Mouse (Mus musculus): ENCODE measurements at regions not wholly inside any gene's neighbourhood (a gene's known extent, or its start where the extent isn't known, plus 50 kb on each side); places are given as distances from the start of the nearest gene placed in this dataset.

DNA sequence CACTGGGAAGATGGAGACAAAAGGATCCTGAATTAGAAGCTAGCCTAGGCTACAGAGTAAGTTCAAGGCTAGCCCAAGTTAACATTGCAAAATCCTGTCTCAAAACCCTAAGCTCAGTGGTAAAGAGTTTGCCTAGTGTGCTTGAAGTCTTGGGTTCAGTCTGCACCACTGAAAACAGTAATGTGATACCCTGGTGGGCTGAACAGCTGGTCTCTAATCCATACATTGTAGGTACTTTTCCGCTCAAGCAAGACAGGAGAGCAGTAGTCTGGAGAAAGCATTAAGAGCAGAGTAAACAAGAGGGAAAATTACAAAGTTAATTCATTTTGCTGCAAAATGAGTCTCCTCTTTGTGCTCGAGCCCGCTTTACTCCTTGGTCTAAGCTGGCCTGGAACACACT is 412.0 kb upstream of the Nr5a2 start:
- H3K4me1 ChIP-seq (ENCODE audit: control insufficient read depth in 2 of 2, insufficient read depth in 2 of 2, low read length in 2 of 2): 0 out of 4 replicates have a peak, but pooled peaks cover 0 to 4% of the 10 kb centered on the region in 2 experiments

DNA sequence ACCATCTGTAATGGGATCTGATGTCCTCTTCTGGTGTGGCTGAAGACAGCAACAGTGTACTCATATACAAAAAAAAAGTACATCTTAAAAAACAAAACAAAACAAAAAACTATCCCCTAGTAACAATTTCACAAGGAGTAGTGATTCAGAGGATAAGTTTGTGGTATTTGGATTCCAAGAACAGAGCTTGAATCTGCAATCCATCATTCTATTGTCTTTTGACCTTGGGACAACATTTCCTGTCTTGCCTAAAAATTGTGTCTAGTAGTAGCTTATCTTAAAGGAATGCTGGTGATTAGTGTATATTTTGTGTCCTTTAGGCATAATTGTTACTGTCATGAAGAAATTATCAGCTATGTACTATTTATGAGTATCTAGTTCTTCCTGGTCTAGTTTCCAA is 404.1 kb upstream of the Nr5a2 start:
- H3K9me3 ChIP-seq (ENCODE audit: control insufficient read depth, low read length): no peaks in the 10 kb centered on the region
- no peak for ATAC-seq (ENCODE audit: insufficient number of reproducible peaks, insufficient read depth, low FRiP score, low read depth)
- H3K27ac ChIP-seq (replicated peaks in 1 of 2; ENCODE audit: control insufficient read depth in 1 of 2, insufficient read depth in 1 of 2, low read depth in 2 of 2, low read length in 2 of 2): no peak overlapping the region
- H3K9ac ChIP-seq (ENCODE audit: low read length): no peak overlapping the region
- H3K4me3 ChIP-seq (ENCODE audit: control insufficient read depth in 1 of 2, insufficient read depth in 1 of 2, low read depth in 1 of 2, low read length in 2 of 2): no peak overlapping the region
- H3K4me2 ChIP-seq (ENCODE audit: low read length): no peak overlapping the region
- no peaks in the 10 kb centered on the region for H3K4me1 ChIP-seq (ENCODE audit: control insufficient read depth in 2 of 2, insufficient read depth in 2 of 2, low read length in 2 of 2)
- no peaks in the 10 kb centered on the region for H3K36me3 ChIP-seq (ENCODE audit: control insufficient read depth, insufficient read depth, low read length)
- H3K27me3 ChIP-seq (ENCODE audit: control insufficient read depth, insufficient read depth, low read length): no peaks in the 10 kb centered on the region

More for the DNA sequence above, 412.0 kb upstream of the Nr5a2 start:
- H3K27me3 ChIP-seq (ENCODE audit: control insufficient read depth, insufficient read depth, low read length): no peaks in the 10 kb centered on the region
- no peak overlapping the region for H3K9ac ChIP-seq (ENCODE audit: low read length)
- no peaks in the 10 kb centered on the region for H3K36me3 ChIP-seq (ENCODE audit: control insufficient read depth, insufficient read depth, low read length)
- no peaks in the 10 kb centered on the region for H3K9me3 ChIP-seq (ENCODE audit: control insufficient read depth, low read length)
- no peak overlapping the region for H3K4me2 ChIP-seq (ENCODE audit: low read length)
- no peak overlapping the region for H3K27ac ChIP-seq (replicated peaks in 1 of 2; ENCODE audit: control insufficient read depth in 1 of 2, insufficient read depth in 1 of 2, low read depth in 2 of 2, low read length in 2 of 2)
- 92% methylated on average over 3 of the region's 3 CpGs for WGBS
- no peak for ATAC-seq (ENCODE audit: insufficient number of reproducible peaks, insufficient read depth, low FRiP score, low read depth)
- H3K4me3 ChIP-seq (ENCODE audit: control insufficient read depth in 1 of 2, insufficient read depth in 1 of 2, low read depth in 1 of 2, low read length in 2 of 2): no peak overlapping the region

DNA sequence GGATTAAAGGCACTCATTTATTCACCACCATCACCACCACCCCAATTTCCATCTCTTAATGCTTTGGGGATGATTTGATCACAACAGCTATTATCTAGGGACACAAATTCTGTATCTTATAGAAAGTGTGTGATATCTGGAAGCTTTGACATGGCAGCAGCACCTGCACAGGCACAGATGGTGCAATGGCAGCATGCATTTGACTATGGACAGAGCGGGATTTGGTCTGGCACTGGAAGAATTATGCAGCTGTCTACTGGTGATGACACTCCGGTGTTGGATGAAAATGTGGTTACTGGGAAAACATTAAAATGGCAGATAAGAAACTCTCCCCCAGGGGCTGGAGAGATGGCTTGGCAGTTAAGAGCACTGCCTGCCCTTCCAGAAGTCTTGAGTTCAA is 403.7 kb upstream of the Nr5a2 start:
- no peak for ATAC-seq (ENCODE audit: insufficient number of reproducible peaks, insufficient read depth, low FRiP score, low read depth)
- no peak overlapping the region for H3K4me2 ChIP-seq (ENCODE audit: low read length)
- H3K27ac ChIP-seq (replicated peaks in 1 of 2; ENCODE audit: control insufficient read depth in 1 of 2, insufficient read depth in 1 of 2, low read depth in 2 of 2, low read length in 2 of 2): no peak overlapping the region
- H3K9ac ChIP-seq (ENCODE audit: low read length): no peak overlapping the region
- H3K9me3 ChIP-seq (ENCODE audit: control insufficient read depth, low read length): no peaks in the 10 kb centered on the region
- H3K4me3 ChIP-seq (ENCODE audit: control insufficient read depth in 1 of 2, insufficient read depth in 1 of 2, low read depth in 1 of 2, low read length in 2 of 2): no peak overlapping the region
- H3K27me3 ChIP-seq (ENCODE audit: control insufficient read depth, insufficient read depth, low read length): no peaks in the 10 kb centered on the region
- no peaks in the 10 kb centered on the region for H3K4me1 ChIP-seq (ENCODE audit: control insufficient read depth in 2 of 2, insufficient read depth in 2 of 2, low read length in 2 of 2)
- no peaks in the 10 kb centered on the region for H3K36me3 ChIP-seq (ENCODE audit: control insufficient read depth, insufficient read depth, low read length)
- WGBS: 94% methylated on average over 2 of the region's 2 CpGs

GRCm38 (mm10) chr1:137363561-137363960 is 403.3 kb upstream of the Nr5a2 start:
- WGBS: 55% methylated on average over 1 of the region's 1 CpGs
- H3K9ac ChIP-seq (ENCODE audit: low read length): no peak overlapping the region
- H3K27ac ChIP-seq (replicated peaks in 1 of 2; ENCODE audit: control insufficient read depth in 1 of 2, insufficient read depth in 1 of 2, low read depth in 2 of 2, low read length in 2 of 2): no peak overlapping the region
- ATAC-seq (ENCODE audit: insufficient number of reproducible peaks, insufficient read depth, low FRiP score, low read depth): no peak
- no peaks in the 10 kb centered on the region for H3K27me3 ChIP-seq (ENCODE audit: control insufficient read depth, insufficient read depth, low read length)
- no peaks in the 10 kb centered on the region for H3K9me3 ChIP-seq (ENCODE audit: control insufficient read depth, low read length)
- H3K4me2 ChIP-seq (ENCODE audit: low read length): no peak overlapping the region
- H3K4me3 ChIP-seq (ENCODE audit: control insufficient read depth in 1 of 2, insufficient read depth in 1 of 2, low read depth in 1 of 2, low read length in 2 of 2): no peak overlapping the region
- no peaks in the 10 kb centered on the region for H3K4me1 ChIP-seq (ENCODE audit: control insufficient read depth in 2 of 2, insufficient read depth in 2 of 2, low read length in 2 of 2)
- H3K36me3 ChIP-seq (ENCODE audit: control insufficient read depth, insufficient read depth, low read length): no peaks in the 10 kb centered on the region

GRCm38 (mm10) chr1:137360688-137361570 is 400.7 kb upstream of the Nr5a2 start:
- 78% methylated on average over 16 of the region's 16 CpGs for WGBS
- 0 out of 4 replicates have a peak, but pooled peaks cover 0 to under 1% of the 10 kb centered on the region in 2 experiments for H3K4me1 ChIP-seq (ENCODE audit: control insufficient read depth in 2 of 2, insufficient read depth in 2 of 2, low read length in 2 of 2)
- no peaks in the 10 kb centered on the region for H3K9me3 ChIP-seq (ENCODE audit: control insufficient read depth, low read length)
- no peak overlapping the region for H3K9ac ChIP-seq (ENCODE audit: low read length)
- H3K4me2 ChIP-seq (ENCODE audit: low read length): no peak overlapping the region
- no peaks in the 10 kb centered on the region for H3K27me3 ChIP-seq (ENCODE audit: control insufficient read depth, insufficient read depth, low read length)
- ATAC-seq (ENCODE audit: insufficient number of reproducible peaks, insufficient read depth, low FRiP score, low read depth): no peak
- no peak overlapping the region for H3K4me3 ChIP-seq (ENCODE audit: control insufficient read depth in 1 of 2, insufficient read depth in 1 of 2, low read depth in 1 of 2, low read length in 2 of 2)
- no peaks in the 10 kb centered on the region for H3K36me3 ChIP-seq (ENCODE audit: control insufficient read depth, insufficient read depth, low read length)
- H3K27ac ChIP-seq (replicated peaks in 1 of 2; ENCODE audit: control insufficient read depth in 1 of 2, insufficient read depth in 1 of 2, low read depth in 2 of 2, low read length in 2 of 2): no peak overlapping the region

DNA sequence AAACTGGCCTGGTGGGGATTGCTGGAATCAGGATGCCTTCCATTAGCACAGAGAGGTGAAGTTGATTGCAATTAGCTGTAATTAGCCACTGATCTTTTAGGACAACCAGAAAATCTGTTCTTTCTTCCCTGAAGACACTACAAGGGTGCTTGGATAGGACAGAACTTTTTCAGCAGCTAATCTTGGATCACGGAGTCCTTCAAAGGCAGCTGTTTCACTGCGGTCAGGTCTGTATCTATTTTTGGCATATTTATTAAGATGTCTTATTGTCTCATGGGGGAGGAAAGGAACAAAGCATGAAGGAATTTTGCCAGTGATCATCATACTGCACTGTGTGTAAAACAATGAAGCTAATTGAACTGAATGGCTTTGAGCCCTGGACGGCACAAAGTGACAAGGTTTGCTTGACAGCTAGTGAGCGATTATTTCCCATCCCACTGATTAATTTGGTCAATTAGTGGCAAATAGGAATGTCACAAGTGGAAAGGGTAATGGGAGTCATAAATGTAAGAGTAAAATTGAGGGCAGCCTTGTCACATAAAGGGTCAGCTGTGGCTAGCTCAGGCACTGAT is 395.8 kb upstream of the Nr5a2 start:
- Histone ChIP-seq H3K4me3 (ENCODE audit: control insufficient read depth in 1 of 2, insufficient read depth in 1 of 2, low read depth in 1 of 2, low read length in 2 of 2) (no peak overlapping the region), H3K4me2 (ENCODE audit: low read length) (no peak overlapping the region), H3K9me3 (ENCODE audit: control insufficient read depth, low read length) (no peaks in the 10 kb centered on the region), H3K27me3 (ENCODE audit: control insufficient read depth, insufficient read depth, low read length) (no peaks in the 10 kb centered on the region), H3K36me3 (ENCODE audit: control insufficient read depth, insufficient read depth, low read length) (no peaks in the 10 kb centered on the region), H3K9ac (ENCODE audit: low read length) (no peak overlapping the region), H3K4me1 (ENCODE audit: control insufficient read depth in 2 of 2, insufficient read depth in 2 of 2, low read length in 2 of 2) (0 out of 4 replicates have a peak, but pooled peaks cover 0 to 3% of the 10 kb centered on the region in 2 experiments), H3K27ac (replicated peaks in 1 of 2; ENCODE audit: control insufficient read depth in 1 of 2, insufficient read depth in 1 of 2, low read depth in 2 of 2, low read length in 2 of 2) (no peak overlapping the region)
- WGBS: 55% methylated on average over 4 of the region's 4 CpGs
- ATAC-seq (ENCODE audit: insufficient number of reproducible peaks, insufficient read depth, low FRiP score, low read depth): no peak

- H3K36me3 ChIP-seq (ENCODE audit: control insufficient read depth, insufficient read depth, low read length): no peaks in the 10 kb centered on the region
- no peaks in the 10 kb centered on the region for H3K27me3 ChIP-seq (ENCODE audit: control insufficient read depth, insufficient read depth, low read length)
- 0 out of 4 replicates have a peak, but pooled peaks cover 0 to 3% of the 10 kb centered on the region in 2 experiments for H3K4me1 ChIP-seq (ENCODE audit: control insufficient read depth in 2 of 2, insufficient read depth in 2 of 2, low read length in 2 of 2)
- ATAC-seq (ENCODE audit: insufficient number of reproducible peaks, insufficient read depth, low FRiP score, low read depth): no peak
- WGBS: 76% methylated on average over 5 of the region's 5 CpGs
- no peak overlapping the region for H3K4me2 ChIP-seq (ENCODE audit: low read length)
- H3K27ac ChIP-seq (replicated peaks in 1 of 2; ENCODE audit: control insufficient read depth in 1 of 2, insufficient read depth in 1 of 2, low read depth in 2 of 2, low read length in 2 of 2): no peak overlapping the region
- no peak overlapping the region for H3K9ac ChIP-seq (ENCODE audit: low read length)
- no peaks in the 10 kb centered on the region for H3K9me3 ChIP-seq (ENCODE audit: control insufficient read depth, low read length)
- H3K4me3 ChIP-seq (ENCODE audit: control insufficient read depth in 1 of 2, insufficient read depth in 1 of 2, low read depth in 1 of 2, low read length in 2 of 2): no peak overlapping the region
Observed at GRCm38 (mm10) chr1:137352390-137353027, 392.3 kb upstream of the Nr5a2 start.

Data from heart, embryonic 14.5 days (tissue).